27 mouse cellular contexts compared by ENCODE assay signal in genomic region chr11:109260561-109260960, GRCm38 (mm10). TPM values are rescaled to one million over a fixed set of nuclear protein-coding genes. Genes with fewer than 3 reads are reported as not detected.
DNase-seq lines count a peak whose midpoint lies in the region; ATAC-seq and TF ChIP-seq lines count a peak whose summit lies in the region.
"Had no signal": no experiment of that assay in that cellular context is flagged by ENCODE, and none has a peak within 500 bp of the region (broad histone marks: within the 10 kb centered on the region; RNA-seq: fewer than 3 reads in every experiment).

No protein-coding gene starts in this region.

- H3K4me1 ChIP-seq in hindbrain, postnatal 0 days (ENCODE audit: insufficient read depth, low read length) = peaks cover 4% of the 10 kb centered on the region; the same call in 1 of the 2 replicates
- H3K4me1 ChIP-seq: embryonic facial prominence, embryonic 12.5 days; embryonic facial prominence, embryonic 15.5 days; heart, embryonic 12.5 days; heart, embryonic 15.5 days had no signal

- ATAC-seq in CD4-positive, CD25-positive, alpha-beta regulatory T cell, adult 4 months = no peak
- ATAC-seq in activated CD4-positive, CD25-positive, alpha-beta regulatory T cell, adult 4 months = no peak
- ATAC-seq in hindbrain, postnatal 0 days = no peak
- ATAC-seq: forebrain, embryonic 14.5 days; forebrain, postnatal 0 days; intestine, postnatal 0 days had no signal

- 97% methylated on average over 7 of the region's 7 CpGs for WGBS in hindbrain, postnatal 0 days

- no peaks in the 10 kb centered on the region for H3K27me3 ChIP-seq in splenic B cell, adult 2 months (ENCODE audit: control insufficient read depth, insufficient read depth, low read length, poor library complexity, severe bottlenecking)
- no peaks in the 10 kb centered on the region for H3K27me3 ChIP-seq in hindbrain, postnatal 0 days (ENCODE audit: insufficient read depth, low read length)
- H3K27me3 ChIP-seq: embryonic facial prominence, embryonic 12.5 days; embryonic facial prominence, embryonic 15.5 days; heart, embryonic 15.5 days had no signal

- peak; percentile 26 for DNase-seq in CD4-positive, CD25-positive, alpha-beta regulatory T cell, adult 2 months (ENCODE audit: low read depth, low spot score)
- DNase-seq in CD4-positive helper T cell, adult 2 months (ENCODE audit: low read depth, low spot score) = peak; percentile 21
- DNase-seq in induced T-regulatory cell, adult 2 months (ENCODE audit: low read depth) = peak; percentile 57
- DNase-seq in splenic B cell, adult 2 months (ENCODE audit: low read depth, low spot score) = peak; percentile 9
- no peak for DNase-seq in kidney, postnatal 4 days
- no peak for DNase-seq in hindbrain, postnatal 0 days (ENCODE audit: low spot score)
- DNase-seq: adrenal gland, postnatal 10 days; adrenal gland, postnatal 36 days; cerebellum, adult 18-20 months; cerebellum, adult 9-10 months; cerebellum, postnatal 14 days; forebrain, postnatal 0 days; gastrocnemius, adult 2 months; gastrocnemius, postnatal 25 days; heart, adult 18-20 months; heart, postnatal 10 days; heart, postnatal 36 days had no signal

- H3K36me3 ChIP-seq in splenic B cell, adult 2 months (ENCODE audit: control insufficient read depth, insufficient read depth, low read length, poor library complexity, severe bottlenecking) = no peaks in the 10 kb centered on the region
- no peaks in the 10 kb centered on the region for H3K36me3 ChIP-seq in hindbrain, postnatal 0 days (ENCODE audit: insufficient read depth, low read length)
- H3K36me3 ChIP-seq: embryonic facial prominence, embryonic 12.5 days; embryonic facial prominence, embryonic 15.5 days; heart, embryonic 12.5 days; heart, embryonic 15.5 days; hindbrain, embryonic 10.5 days had no signal

- no peak overlapping the region for H3K4me3 ChIP-seq in hindbrain, postnatal 0 days (ENCODE audit: low read length)
- H3K4me3 ChIP-seq: embryonic facial prominence, embryonic 12.5 days; embryonic facial prominence, embryonic 15.5 days; gastrocnemius, adult 2 months; heart, embryonic 12.5 days; heart, embryonic 15.5 days; hindbrain, embryonic 10.5 days had no signal

- H3K27ac ChIP-seq in hindbrain, postnatal 0 days = no peak overlapping the region
- H3K27ac ChIP-seq: embryonic facial prominence, embryonic 12.5 days; embryonic facial prominence, embryonic 15.5 days; gastrocnemius, adult 2 months; heart, embryonic 15.5 days; hindbrain, embryonic 10.5 days; hindbrain, embryonic 14.5 days had no signal

- no peak overlapping the region for H3K9ac ChIP-seq in hindbrain, postnatal 0 days (replicated peaks; ENCODE audit: low read length)
- H3K9ac ChIP-seq: embryonic facial prominence, embryonic 12.5 days; embryonic facial prominence, embryonic 15.5 days; forebrain, postnatal 0 days; heart, embryonic 12.5 days; heart, embryonic 15.5 days; hindbrain, embryonic 14.5 days had no signal

- TF ChIP-seq CTCF in hindbrain, postnatal 0 days (IDR thresholded peaks at IDR 0.05; ENCODE audit: low read depth) = no peak

- H3K4me2 ChIP-seq in hindbrain, postnatal 0 days (ENCODE audit: low read depth, low read length) = no peak overlapping the region
- H3K4me2 ChIP-seq: embryonic facial prominence, embryonic 12.5 days; embryonic facial prominence, embryonic 15.5 days; heart, embryonic 12.5 days; heart, embryonic 15.5 days; hindbrain, embryonic 14.5 days had no signal

- H3K9me3 ChIP-seq in hindbrain, postnatal 0 days (ENCODE audit: low read length) = no peaks in the 10 kb centered on the region
- H3K9me3 ChIP-seq: embryonic facial prominence, embryonic 12.5 days; embryonic facial prominence, embryonic 15.5 days; heart, embryonic 15.5 days had no signal

RNA-seq across cellular contexts. Expression of gene Rgs9, which starts 37.4 kb away (rescaled TPM):
- 1 to 10 TPM; 4.2 to 6.9 TPM for polyA plus RNA-seq in CD4-positive, CD25-positive, alpha-beta regulatory T cell, adult 4 months (2017; shearing (Covaris generic))
- polyA plus RNA-seq in activated CD4-positive, CD25-positive, alpha-beta regulatory T cell, adult 4 months (2017; shearing (Covaris generic)) = 1 to 10 TPM; 3.3 to 5.5 TPM
- 28.5 and 30.3 TPM in 2 replicates for total RNA-seq in hindbrain, postnatal 0 days (2014; rRNA removed)
- 13.4 and 14.3 TPM in 2 replicates for polyA plus RNA-seq in hindbrain, postnatal 0 days (2015; fragmentation: Nextera tagmentation; extraction: Ambion mirVana)

Comparison
In these comparisons a context has a peak if more than half of its experiments do, and no peak if none do; other contexts are left out.
1. DNase-seq: peak in CD4-positive, CD25-positive, alpha-beta regulatory T cell, adult 2 months (single experiment), CD4-positive helper T cell, adult 2 months (single experiment), induced T-regulatory cell, adult 2 months (single experiment) and splenic B cell, adult 2 months (single experiment); none in kidney, postnatal 4 days (0 of 2) and hindbrain, postnatal 0 days (single experiment).